Mouse (Mus musculus) testis, postnatal 10 days (tissue): ENCODE measurements around the gene Coq10a.
A peak's percentile ranks its signal among the peaks of the same experiment; 100 is the strongest.
"Not testable (repeated sequence)": the region's sequence is repeated elsewhere in the genome, so short reads cannot be mapped to it uniquely, and the experiment has no call there.

Experiments
- DNase-seq: peaks from one replicate; pipeline ENCODE4 v3.0.0; 2021; ENCODE audit warnings: low spot score

Coq10a gene

DNA sequence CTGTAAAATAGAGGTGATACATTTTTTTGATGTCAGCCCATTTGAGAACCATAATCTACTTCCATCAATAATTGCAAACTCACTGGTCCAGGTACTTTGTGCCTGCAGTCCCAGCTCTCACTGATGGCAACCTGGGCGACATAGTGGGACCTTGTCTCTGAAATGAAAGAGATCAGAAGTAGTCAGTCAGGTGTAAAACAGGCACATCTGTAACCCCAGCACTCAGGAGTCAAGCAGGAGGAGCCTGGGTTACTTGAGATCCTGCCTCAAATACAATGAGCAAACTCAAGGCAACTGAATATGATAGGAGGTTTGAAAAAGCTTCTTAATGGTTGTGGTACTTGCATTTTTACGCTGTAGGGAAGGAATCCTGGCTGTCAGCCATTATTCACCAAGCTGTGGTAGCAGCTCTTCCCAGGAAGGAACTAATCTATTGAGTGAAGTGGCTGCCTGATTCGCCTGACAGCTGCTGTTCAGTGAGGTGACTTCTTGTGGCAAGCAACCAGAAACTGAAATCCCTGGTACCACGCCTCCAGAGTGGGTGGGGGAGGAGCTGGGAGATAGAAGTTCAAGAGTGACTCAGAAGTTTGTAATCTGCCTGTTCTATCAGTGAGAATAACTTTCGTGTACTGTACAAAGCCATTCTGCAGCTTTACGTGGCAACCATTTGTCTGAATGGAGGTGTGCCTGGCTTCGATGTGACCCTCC, 24.1 kb downstream of the Coq10a start:
- DNase-seq, result peak; percentile 52

DNA sequence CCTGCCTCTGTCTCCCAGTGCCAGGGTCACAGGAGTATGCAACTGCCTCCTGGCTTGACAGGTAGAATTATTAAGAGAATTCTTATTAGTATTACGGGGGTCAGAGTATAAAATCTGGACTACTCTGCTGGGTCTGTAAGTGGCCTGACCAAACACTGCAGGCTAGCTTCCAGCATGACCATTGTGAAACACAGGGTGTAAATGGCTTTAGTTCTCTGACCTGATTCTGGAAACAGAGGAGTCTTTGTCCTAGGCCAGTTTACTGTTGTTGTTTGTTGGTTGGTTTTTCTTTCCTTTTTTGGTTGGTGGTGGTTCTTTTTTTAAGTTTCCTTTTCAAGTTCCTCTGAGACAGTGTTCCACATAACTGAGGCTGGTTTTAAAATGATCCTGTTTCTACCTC, 25.4 kb downstream of the Coq10a start:
- no peak for DNase-seq

DNA sequence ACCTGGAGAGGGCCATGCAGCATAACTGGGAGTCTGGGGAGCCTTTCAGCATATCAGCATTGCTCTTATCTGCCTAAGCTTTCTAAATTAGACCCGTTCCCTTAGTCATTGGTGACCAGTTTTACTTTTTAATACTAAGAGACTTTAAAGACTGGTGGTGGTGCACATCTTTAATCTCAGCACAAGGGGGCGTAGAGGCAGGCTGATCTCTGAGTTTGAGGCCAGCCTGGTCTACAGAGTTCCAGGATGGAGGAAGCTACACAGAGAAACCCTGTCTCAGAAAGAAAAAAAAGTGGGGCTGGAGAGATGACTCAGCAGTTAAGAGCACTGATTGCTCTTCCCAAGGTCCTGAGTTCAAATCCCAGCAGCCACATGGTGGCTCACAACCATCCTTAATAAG, 28.5 kb downstream of the Coq10a start:
- no peak for DNase-seq

DNA sequence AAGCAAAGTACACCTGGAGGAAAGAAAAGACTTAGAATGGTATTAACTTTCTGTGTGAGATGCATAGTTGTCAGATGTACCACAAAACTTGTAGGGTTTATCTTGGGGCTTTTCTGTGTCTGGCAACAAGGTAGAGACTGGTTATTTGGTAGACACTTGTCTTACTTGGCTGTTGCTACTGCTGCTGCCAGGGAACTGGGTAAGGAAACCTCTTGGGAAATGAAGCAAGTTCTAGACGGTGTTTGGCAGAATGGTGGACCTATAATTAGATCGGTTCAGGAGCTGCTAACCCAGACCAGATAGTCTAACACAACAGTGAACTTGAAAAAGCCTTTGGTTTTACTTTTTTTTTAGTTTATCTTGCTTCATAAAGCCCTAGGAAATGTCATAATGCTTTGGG, 29.8 kb downstream of the Coq10a start:
- no peak for DNase-seq

DNA sequence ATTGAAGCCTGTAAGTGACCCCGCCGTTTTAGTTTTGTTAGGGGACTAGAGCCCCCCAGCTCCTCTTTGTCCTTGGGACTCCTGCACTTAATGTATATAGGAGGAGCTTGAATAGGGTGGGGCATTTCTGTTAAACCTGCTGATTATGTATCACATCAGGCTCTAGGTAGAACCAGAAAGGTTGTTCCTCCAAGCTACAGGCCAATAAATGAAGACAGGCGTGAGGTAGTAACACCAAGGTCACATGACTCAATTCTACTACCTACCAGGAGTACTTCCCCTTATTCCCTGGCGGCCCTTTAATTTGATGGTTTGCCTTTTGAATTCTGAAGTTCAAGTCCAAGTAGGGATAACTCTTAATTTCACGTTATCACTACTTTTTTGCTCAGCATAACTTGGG, 30.4 kb downstream of the Coq10a start:
- no peak for DNase-seq

DNA sequence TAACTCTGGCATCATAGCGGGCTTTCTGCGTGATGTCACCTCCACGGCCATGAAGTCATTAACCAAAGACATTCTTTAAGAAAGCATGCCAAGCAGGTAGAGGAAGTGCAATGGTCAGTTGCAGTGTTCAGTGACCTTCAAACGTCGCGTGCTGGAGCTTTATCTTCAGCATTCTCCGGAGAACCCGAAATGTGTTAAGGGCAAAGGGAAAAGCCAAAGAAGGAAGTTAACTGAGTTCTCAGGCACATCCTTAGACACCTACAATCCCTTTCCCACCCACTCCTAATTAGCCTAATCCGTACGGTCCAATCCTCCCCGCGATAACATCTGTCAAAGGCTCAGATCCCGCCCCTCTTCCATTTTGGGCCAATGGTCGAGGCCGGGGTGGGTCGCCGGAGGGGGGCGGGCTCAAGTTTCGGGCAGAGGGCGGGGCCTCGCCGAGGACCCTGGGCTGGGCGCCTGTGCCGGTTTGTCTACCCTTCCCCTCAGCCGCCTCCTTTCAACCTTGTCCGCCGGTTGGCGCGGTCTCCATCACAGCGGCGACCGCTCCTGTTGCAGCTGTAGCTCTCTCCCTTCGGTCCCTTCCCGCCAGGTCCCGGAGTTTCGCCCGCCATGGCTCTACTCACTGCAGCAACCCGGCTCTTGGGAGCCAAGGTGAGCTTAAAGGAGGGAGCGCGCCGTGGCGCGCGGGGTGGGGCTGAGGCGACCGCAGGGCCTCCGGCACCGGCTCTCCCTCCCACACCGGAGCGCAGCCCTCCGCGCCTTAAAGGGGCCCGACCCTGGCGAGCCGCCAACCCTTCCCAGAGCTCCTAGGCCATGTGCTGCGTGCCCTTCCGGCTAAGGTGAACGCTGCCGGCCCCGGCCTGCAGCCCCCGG, 31.3 kb downstream of the Coq10a start, which contains the start of gene Cs:
TSS of gene Cs (plus strand) at position 429 of the 876 bp plus-strand sequence.
- DNase-seq, result peak; percentile 99

DNA sequence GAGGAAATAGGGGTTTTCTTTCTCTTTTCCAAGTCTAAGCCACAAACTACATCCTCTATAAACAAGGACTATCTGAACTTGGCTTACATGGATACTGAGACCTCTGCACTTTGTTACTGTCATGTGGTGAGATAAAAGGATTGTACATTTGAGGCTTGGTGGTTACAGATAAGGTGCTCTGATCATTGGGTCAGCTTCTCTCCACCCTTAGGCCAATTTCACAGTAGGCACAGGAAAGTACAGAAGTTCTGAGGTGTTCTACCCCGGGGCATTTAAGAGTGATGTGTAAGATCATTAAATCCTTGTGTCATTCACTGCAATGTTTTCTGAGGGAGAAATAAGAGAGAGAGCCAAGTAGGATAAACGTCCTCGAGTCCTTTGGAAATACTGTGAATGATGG, 32.2 kb downstream of the Coq10a start:
- no peak for DNase-seq

DNA sequence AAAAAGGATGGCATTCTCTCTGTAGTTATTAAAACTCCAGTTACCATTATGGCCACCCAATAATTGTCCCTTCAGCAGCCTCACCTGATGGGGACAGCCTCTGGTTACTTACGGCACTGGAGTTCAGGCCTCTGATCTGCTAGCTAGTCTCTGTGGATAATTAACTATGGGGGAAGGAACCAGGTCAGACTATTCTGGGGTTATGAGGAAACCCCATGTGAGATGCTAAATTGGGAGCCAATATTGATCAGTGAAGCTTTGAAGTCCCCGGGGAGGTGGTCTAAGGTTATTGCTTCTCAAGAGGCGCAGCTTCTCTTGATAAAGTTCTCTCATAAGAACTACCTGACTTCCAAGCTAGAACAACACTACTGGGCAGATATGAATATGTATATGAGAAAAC, 32.6 kb downstream of the Coq10a start:
- DNase-seq, result no peak

DNA sequence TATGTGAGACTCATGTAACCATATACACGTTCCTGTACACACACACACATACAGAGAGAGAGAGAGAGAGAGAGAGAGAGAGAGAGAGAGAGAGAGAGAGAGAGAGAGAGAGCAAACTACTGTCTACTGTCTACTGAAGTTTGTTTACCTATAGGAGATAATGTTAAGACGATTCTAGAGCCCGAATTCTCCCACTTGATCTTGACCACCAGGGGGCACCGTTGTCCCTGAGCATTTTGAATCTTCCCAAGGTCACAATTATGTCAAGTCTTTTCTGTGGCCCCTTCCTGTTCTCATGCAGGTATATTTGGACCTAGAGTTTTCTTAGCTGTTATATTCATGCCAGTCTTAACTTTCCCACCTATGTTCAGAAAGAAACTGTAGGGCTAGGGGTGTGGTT, 33.2 kb downstream of the Coq10a start:
- DNase-seq, result peak; percentile 88

DNA sequence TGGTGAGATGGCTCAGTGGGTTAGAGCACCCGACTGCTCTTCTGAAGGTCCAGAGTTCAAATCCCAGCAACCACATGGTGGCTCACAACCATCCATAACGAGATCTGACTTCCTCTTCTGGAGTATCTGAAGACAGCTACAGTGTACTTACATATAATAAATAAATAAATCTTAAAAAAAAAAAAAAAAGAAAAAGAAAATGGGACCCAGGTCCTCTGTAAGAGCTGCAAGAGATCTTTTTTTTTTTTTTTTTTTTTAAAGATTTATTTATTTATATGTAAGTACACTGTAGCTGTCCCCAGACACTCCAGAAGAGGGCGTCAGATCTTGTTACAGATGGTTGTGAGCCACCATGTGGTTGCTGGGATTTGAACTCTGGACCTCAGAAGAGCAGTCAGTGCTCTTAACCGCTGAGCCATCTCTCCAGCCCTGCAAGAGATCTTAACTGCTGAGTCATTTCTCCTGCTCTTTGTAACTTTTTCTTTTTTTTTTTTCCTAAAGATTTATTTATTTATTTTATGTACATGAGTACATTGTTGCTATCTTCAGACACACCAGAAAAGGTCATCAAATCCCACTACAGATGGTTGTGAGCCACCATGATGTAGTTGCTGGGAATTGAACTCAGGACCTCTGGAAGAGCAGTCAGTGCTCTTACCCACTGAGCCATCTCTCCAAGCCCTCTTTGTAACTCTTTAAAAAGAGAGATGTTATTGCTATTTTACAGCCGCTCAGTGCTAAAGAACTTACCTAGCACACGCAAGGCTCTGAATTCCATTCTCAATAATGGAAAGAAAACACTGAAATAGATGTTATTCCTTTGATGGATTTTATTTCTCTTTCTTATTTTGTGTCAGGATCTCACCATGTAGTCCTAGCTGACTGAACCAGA, 36.2 kb downstream of the Coq10a start:
- DNase-seq, result not testable (repeated sequence)

DNA sequence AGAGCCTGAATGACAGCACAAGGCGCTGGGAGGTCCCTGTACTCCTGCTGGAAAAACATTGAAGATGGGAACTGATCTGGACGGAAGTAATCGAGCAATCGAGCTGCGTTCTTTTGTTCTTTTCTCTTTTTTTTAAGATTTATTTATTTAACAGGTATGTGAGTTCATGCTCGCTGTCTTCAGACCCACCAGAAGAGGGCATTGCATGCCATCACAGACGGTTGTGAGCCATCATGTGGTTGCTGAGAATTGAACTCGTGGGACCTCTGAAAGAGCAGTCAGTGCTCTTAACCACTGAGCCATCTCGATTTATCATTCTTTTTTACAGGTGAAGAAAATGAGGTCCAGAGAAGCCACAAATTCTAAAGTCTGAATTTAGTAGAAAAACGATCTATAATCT, 41.2 kb downstream of the Coq10a start:
- DNase-seq, result no peak

DNA sequence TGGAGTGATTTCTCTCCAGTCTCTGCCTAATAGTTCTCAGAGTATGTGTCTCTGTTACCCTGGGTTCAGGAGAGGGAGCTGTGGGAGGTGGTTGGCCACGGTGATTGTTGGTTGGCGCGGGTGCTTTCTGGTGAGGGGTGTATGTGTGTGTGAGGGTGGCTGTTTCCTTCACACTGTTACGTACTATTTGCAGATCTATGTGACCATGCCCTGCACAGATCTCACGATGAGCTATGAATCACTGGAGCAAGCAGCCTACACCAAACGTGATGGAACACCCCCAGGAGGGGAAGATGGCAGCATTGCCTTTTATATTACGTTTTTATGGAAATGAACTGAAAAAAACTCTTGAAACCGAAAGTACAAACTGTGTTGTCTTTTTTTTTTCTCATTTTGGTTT, 42.0 kb downstream of the Coq10a start:
- no peak for DNase-seq

DNA sequence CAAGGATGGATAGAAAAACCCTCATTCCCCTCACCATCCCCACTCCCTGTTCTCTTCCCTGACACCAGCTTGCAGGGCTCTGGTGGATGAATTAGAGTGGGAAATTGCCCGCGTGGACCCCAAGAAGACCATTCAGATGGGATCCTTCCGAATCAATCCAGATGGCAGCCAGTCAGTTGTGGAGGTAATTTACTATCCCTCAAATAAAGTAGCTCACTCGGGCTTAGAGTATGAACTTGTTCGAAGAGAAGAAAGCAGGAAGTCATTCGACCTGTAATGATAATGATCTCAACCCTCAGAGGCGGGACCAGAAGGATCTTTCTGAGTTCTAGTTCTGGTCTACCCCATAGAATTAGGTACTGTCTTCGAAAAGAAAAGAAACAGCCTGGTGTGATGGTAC, 45.3 kb downstream of the Coq10a start:
- no peak for DNase-seq

DNA sequence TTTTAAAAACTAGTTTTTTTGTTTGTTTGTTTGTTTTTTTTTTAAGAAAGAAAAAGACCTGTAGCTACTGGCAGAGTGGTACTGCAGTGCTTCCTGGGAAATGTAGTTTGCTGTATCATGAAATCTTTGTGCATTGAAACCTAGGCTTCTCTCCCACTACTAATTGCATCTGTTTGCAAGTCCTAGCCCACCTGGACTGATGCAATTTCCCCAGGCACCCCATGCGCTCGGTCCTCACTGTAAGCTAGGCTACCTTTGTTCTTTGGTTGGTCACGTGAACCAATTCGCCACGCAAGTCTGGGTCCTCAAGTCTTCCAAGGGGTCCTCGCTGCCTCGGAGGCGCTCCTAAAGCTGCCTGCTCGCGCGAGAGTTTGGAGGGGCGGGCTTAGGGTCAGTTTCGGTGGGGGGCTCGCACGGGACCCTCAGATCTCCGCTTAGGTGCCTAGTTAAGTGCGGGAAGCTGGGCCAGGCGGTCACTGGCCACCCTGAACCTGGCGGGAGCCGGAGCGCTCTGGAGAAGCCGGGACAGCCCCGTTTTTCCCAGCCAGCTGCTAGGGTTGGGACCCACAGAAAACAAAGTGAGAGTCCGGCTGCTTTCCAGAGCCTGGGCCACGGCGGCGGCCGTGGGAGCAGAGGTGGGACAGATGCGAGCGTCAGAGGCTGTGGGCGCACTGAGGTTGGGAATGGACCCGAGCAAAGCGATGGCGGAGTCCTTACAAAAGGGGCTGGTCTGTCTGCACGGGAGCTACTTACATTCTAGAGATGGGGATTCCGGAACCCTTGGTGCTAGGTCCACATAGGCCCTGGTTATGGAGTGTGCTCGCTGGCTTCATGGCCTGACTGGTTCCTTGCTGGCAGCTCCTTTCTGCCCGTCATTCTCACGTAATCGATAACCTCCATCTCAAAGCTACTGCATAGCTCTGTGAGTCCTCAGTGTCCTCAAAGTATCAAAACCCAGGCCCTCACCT, 46.4 kb downstream of the Coq10a start, which contains the start of gene Cnpy2:
TSS of gene Cnpy2 (plus strand) at position 319 of the 968 bp plus-strand sequence.
- DNase-seq, result peak; percentile 87

DNA sequence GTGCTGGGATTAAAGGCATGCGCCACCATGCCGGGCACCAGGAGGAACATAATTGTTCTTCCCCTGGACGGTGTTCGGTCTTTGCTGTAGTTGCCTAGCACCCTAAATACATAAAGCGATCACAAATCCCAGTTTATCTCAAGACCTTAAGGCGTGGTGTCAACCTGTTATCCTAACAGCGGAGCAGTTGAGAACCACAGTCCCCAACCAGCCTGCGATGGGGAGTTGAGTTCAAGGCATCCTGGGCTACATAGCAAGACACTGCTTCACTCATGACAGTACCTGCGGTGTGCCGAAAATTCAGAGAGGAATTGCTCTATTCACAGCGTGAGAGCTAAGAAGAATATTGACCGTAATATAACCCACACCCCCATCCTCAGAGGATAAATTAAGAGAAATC, 47.2 kb downstream of the Coq10a start:
- DNase-seq, result no peak

DNA sequence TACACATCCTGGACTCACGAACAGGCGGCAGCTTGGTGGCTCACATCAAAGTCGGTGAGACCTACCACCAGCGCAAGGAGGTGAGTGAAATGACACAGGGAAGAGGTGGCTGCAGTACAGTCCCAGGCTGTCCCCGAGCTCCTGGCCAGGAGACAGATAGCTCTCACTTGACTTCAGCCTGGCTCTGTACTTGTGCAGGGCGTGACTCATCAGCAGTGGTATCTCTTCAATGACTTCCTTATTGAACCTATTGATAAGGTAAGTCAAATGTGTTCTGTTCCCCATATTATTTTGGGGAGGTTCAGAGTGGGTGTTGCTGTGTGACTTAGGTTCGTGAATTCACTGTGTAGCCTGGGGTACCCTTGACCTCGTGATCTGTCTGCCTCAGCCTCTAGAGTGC, 53.2 kb downstream of the Coq10a start:
- DNase-seq, result no peak
